Mouse (Mus musculus): ENCODE results near the gene 1700029F12Rik. TPM values are rescaled to one million over a fixed set of nuclear protein-coding genes. Genes with fewer than 3 reads are reported as not detected.

Gene 1700029F12Rik
- total and polyA plus RNA-seq, 2 experiments = not detected

GRCm38 (mm10) chr13:96997080-96997479, 37.1 kb downstream of the 1700029F12Rik start:
- H3K27me3 ChIP-seq (ENCODE audit: control insufficient read depth, insufficient read depth, low read length) = no peaks in the 10 kb centered on the region
- H3K4me3 ChIP-seq (ENCODE audit: insufficient read depth, low read depth, low read length) = no peak overlapping the region
- WGBS = 62% methylated on average over 1 of the region's 1 CpGs
- H3K9ac ChIP-seq (ENCODE audit: low read depth, low read length) = no peak overlapping the region
- no peaks in the 10 kb centered on the region for H3K36me3 ChIP-seq (ENCODE audit: control insufficient read depth, insufficient read depth, low read length)
- H3K4me1 ChIP-seq (ENCODE audit: control insufficient read depth, insufficient read depth, low read length) = peaks cover 5% of the 10 kb centered on the region
- TF ChIP-seq CTCF (IDR thresholded peaks at IDR 0.05; ENCODE audit: low read depth, low read length) (no peak), POLR2A (IDR thresholded peaks at IDR 0.05; ENCODE audit: extremely low read depth, insufficient read depth, low read length) (no peak)
- no peaks in the 10 kb centered on the region for H3K79me2 ChIP-seq (ENCODE audit: control insufficient read depth, insufficient read depth, low read length)
- no peak overlapping the region for H3K27ac ChIP-seq (replicated peaks; ENCODE audit: insufficient read depth, low read depth, low read length)
- no peak for DNase-seq (ENCODE audit: extremely low read depth, low read depth, low spot score)

GRCm38 (mm10) chr13:96995243-96995642, 38.9 kb downstream of the 1700029F12Rik start:
- DNase-seq (ENCODE audit: extremely low read depth, low read depth, low spot score) = no peak
- Histone ChIP-seq H3K36me3 (ENCODE audit: control insufficient read depth, insufficient read depth, low read length) (no peaks in the 10 kb centered on the region), H3K27ac (replicated peaks; ENCODE audit: insufficient read depth, low read depth, low read length) (no peak overlapping the region), H3K9ac (ENCODE audit: low read depth, low read length) (no peak overlapping the region), H3K4me3 (ENCODE audit: insufficient read depth, low read depth, low read length) (no peak overlapping the region), H3K4me1 (ENCODE audit: control insufficient read depth, insufficient read depth, low read length) (peaks cover 5% of the 10 kb centered on the region), H3K27me3 (ENCODE audit: control insufficient read depth, insufficient read depth, low read length) (no peaks in the 10 kb centered on the region), H3K79me2 (ENCODE audit: control insufficient read depth, insufficient read depth, low read length) (no peaks in the 10 kb centered on the region)
- 74% methylated on average over 5 of the region's 5 CpGs for WGBS
- TF ChIP-seq POLR2A (IDR thresholded peaks at IDR 0.05; ENCODE audit: extremely low read depth, insufficient read depth, low read length) (no peak), CTCF (IDR thresholded peaks at IDR 0.05; ENCODE audit: low read depth, low read length) (no peak)

GRCm38 (mm10) chr13:96993291-96993989, 40.7 kb downstream of the 1700029F12Rik start:
- WGBS = 26% methylated on average over 8 of the region's 8 CpGs
- peak; percentile 69 for DNase-seq (ENCODE audit: extremely low read depth, low read depth, low spot score)
- no peaks in the 10 kb centered on the region for H3K79me2 ChIP-seq (ENCODE audit: control insufficient read depth, insufficient read depth, low read length)
- TF ChIP-seq CTCF (IDR thresholded peaks at IDR 0.05; ENCODE audit: low read depth, low read length) (no peak), POLR2A (IDR thresholded peaks at IDR 0.05; ENCODE audit: extremely low read depth, insufficient read depth, low read length) (no peak)
- H3K4me1 ChIP-seq (ENCODE audit: control insufficient read depth, insufficient read depth, low read length) = peaks cover 5% of the 10 kb centered on the region
- no peaks in the 10 kb centered on the region for H3K27me3 ChIP-seq (ENCODE audit: control insufficient read depth, insufficient read depth, low read length)
- H3K4me3 ChIP-seq (ENCODE audit: insufficient read depth, low read depth, low read length) = no peak overlapping the region
- no peak overlapping the region for H3K9ac ChIP-seq (ENCODE audit: low read depth, low read length)
- no peaks in the 10 kb centered on the region for H3K36me3 ChIP-seq (ENCODE audit: control insufficient read depth, insufficient read depth, low read length)
- H3K27ac ChIP-seq (replicated peaks; ENCODE audit: insufficient read depth, low read depth, low read length) = no peak overlapping the region; the same call in 1 of the 2 replicates

GRCm38 (mm10) chr13:96990561-96991265, 43.4 kb downstream of the 1700029F12Rik start:
- DNase-seq (ENCODE audit: extremely low read depth, low read depth, low spot score) = no peak
- no peak overlapping the region for H3K4me3 ChIP-seq (ENCODE audit: insufficient read depth, low read depth, low read length)
- H3K79me2 ChIP-seq (ENCODE audit: control insufficient read depth, insufficient read depth, low read length) = no peaks in the 10 kb centered on the region
- H3K4me1 ChIP-seq (ENCODE audit: control insufficient read depth, insufficient read depth, low read length) = peaks cover 6% of the 10 kb centered on the region
- no peak overlapping the region for H3K9ac ChIP-seq (ENCODE audit: low read depth, low read length)
- no peak overlapping the region for H3K27ac ChIP-seq (replicated peaks; ENCODE audit: insufficient read depth, low read depth, low read length)
- H3K36me3 ChIP-seq (ENCODE audit: control insufficient read depth, insufficient read depth, low read length) = no peaks in the 10 kb centered on the region
- no peaks in the 10 kb centered on the region for H3K27me3 ChIP-seq (ENCODE audit: control insufficient read depth, insufficient read depth, low read length)
- no peak for TF ChIP-seq CTCF (IDR thresholded peaks at IDR 0.05; ENCODE audit: low read depth, low read length)
- no peak for TF ChIP-seq POLR2A (IDR thresholded peaks at IDR 0.05; ENCODE audit: extremely low read depth, insufficient read depth, low read length)
- WGBS = 85% methylated on average over 14 of the region's 14 CpGs

GRCm38 (mm10) chr13:96990045-96990444, 44.1 kb downstream of the 1700029F12Rik start:
- 89% methylated on average over 3 of the region's 3 CpGs for WGBS
- H3K27me3 ChIP-seq (ENCODE audit: control insufficient read depth, insufficient read depth, low read length) = no peaks in the 10 kb centered on the region
- H3K9ac ChIP-seq (ENCODE audit: low read depth, low read length) = no peak overlapping the region
- no peak for TF ChIP-seq CTCF (IDR thresholded peaks at IDR 0.05; ENCODE audit: low read depth, low read length)
- no peak for TF ChIP-seq POLR2A (IDR thresholded peaks at IDR 0.05; ENCODE audit: extremely low read depth, insufficient read depth, low read length)
- H3K4me1 ChIP-seq (ENCODE audit: control insufficient read depth, insufficient read depth, low read length) = peaks cover 11% of the 10 kb centered on the region
- H3K36me3 ChIP-seq (ENCODE audit: control insufficient read depth, insufficient read depth, low read length) = no peaks in the 10 kb centered on the region
- H3K27ac ChIP-seq (replicated peaks; ENCODE audit: insufficient read depth, low read depth, low read length) = no peak overlapping the region
- H3K79me2 ChIP-seq (ENCODE audit: control insufficient read depth, insufficient read depth, low read length) = no peaks in the 10 kb centered on the region
- DNase-seq (ENCODE audit: extremely low read depth, low read depth, low spot score) = no peak
- H3K4me3 ChIP-seq (ENCODE audit: insufficient read depth, low read depth, low read length) = no peak overlapping the region

GRCm38 (mm10) chr13:96989129-96989528, 45.0 kb downstream of the 1700029F12Rik start:
- Histone ChIP-seq H3K27ac (replicated peaks; ENCODE audit: insufficient read depth, low read depth, low read length) (no peak overlapping the region), H3K4me3 (ENCODE audit: insufficient read depth, low read depth, low read length) (no peak overlapping the region), H3K36me3 (ENCODE audit: control insufficient read depth, insufficient read depth, low read length) (no peaks in the 10 kb centered on the region), H3K4me1 (ENCODE audit: control insufficient read depth, insufficient read depth, low read length) (peaks cover 11% of the 10 kb centered on the region), H3K79me2 (ENCODE audit: control insufficient read depth, insufficient read depth, low read length) (no peaks in the 10 kb centered on the region), H3K9ac (ENCODE audit: low read depth, low read length) (no peak overlapping the region), H3K27me3 (ENCODE audit: control insufficient read depth, insufficient read depth, low read length) (no peaks in the 10 kb centered on the region)
- no peak for DNase-seq (ENCODE audit: extremely low read depth, low read depth, low spot score)
- no peak for TF ChIP-seq CTCF (IDR thresholded peaks at IDR 0.05; ENCODE audit: low read depth, low read length)
- no peak for TF ChIP-seq POLR2A (IDR thresholded peaks at IDR 0.05; ENCODE audit: extremely low read depth, insufficient read depth, low read length)
- 97% methylated on average over 16 of the region's 16 CpGs for WGBS
